Mouse (Mus musculus) lung, adult 2 months (tissue): Measurements from ENCODE around the gene Ntmt1.

ENCODE experiments used
- CTCF ChIP-seq: fragments of 200-500 bp; IDR thresholded peaks from 2 replicates; pipeline ENCODE4 v1.5.1; 2011; ENCODE audit warnings: mild to moderate bottlenecking, low read length, control low read depth; ENCODE audit not compliant: insufficient read depth
- POLR2A ChIP-seq: fragments of 200-500 bp; IDR thresholded peaks from 2 replicates; pipeline ENCODE4 v1.6.1; 2011; ENCODE audit warnings: low read depth, mild to moderate bottlenecking, control low read depth, low read length, borderline replicate concordance; ENCODE audit errors: extremely low read depth

GRCm38 (mm10) chr2:30842615-30843014, 35.0 kb downstream of the Ntmt1 start:
- TF ChIP-seq CTCF (no peak), POLR2A (no peak)
